In the genomic region with DNA sequence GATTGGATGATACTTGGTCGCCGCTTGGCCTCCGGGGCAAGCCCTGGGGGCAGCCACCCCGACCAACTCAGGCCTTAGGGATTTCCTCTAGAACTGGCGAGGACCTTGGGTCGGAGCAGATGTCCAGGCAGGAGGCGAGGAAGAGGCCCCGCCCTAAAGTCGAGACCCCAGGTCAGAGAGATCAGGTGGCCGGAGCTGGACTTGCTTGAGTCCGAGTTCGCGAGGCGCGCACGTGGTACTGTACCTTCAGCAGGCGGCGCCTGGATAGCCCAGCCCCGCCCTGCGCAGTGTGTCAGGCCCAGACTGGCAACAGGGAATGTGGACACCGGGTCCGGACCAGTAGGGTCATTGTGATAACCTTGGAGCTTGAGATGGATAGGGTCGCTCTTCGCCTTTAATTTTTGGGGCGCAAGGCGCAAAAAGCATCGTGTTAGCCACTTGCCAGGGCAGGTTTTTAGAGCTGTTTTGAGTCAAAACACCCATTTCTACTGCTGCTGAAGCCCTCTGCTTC, we compare ENCODE assay signal across 12 mouse cellular contexts. TPM values are rescaled to one million over a fixed set of nuclear protein-coding genes. Genes with fewer than 3 reads are reported as not detected.
DNase-seq lines count a peak whose midpoint lies in the region; ATAC-seq and TF ChIP-seq lines count a peak whose summit lies in the region.
"Had no signal": no experiment of that assay in that cellular context is flagged by ENCODE, and none has a peak within 500 bp of the region (broad histone marks: within the 10 kb centered on the region; RNA-seq: fewer than 3 reads in every experiment).

No protein-coding gene starts in this region.

- H3K27me3 ChIP-seq in forebrain, embryonic 12.5 days, result peaks cover 90% of the 10 kb centered on the region
- peaks cover 77% of the 10 kb centered on the region for H3K27me3 ChIP-seq in forebrain, embryonic 15.5 days
- H3K27me3 ChIP-seq in liver, postnatal 0 days (ENCODE audit: insufficient read depth, low read length), result peaks cover 86% of the 10 kb centered on the region
- H3K27me3 ChIP-seq in liver, embryonic 12.5 days (replicated peaks), result peaks cover 94% of the 10 kb centered on the region
- peaks cover 85% of the 10 kb centered on the region for H3K27me3 ChIP-seq in hindbrain, embryonic 12.5 days
- H3K27me3 ChIP-seq in neural tube, embryonic 12.5 days (replicated peaks), result peaks cover 89% of the 10 kb centered on the region

- ATAC-seq in forebrain, embryonic 12.5 days (ENCODE audit: low FRiP score), result no peak
- no peak for ATAC-seq in forebrain, embryonic 15.5 days (replicated peaks)
- ATAC-seq in liver, postnatal 0 days, result no peak
- no peak for ATAC-seq in liver, embryonic 12.5 days
- no peak for ATAC-seq in hindbrain, embryonic 12.5 days (ENCODE audit: low FRiP score)
- no peak for ATAC-seq in neural tube, embryonic 12.5 days (ENCODE audit: low FRiP score, low read depth)
- ATAC-seq in activated CD4-positive, CD25-positive, alpha-beta regulatory T cell, adult 4 months, result no peak

- no peak for DNase-seq in liver, postnatal 0 days
- DNase-seq in MN1 (ENCODE audit: low spot score), result no peak
- DNase-seq: kidney, adult 9 months; liver had no signal

- TF ChIP-seq EP300 in liver, postnatal 0 days (IDR thresholded peaks at IDR 0.05; ENCODE audit: low read depth), result no peak

- H3K9ac ChIP-seq in forebrain, embryonic 12.5 days, result no peak overlapping the region
- H3K9ac ChIP-seq in forebrain, embryonic 15.5 days (replicated peaks), result no peak overlapping the region
- H3K9ac ChIP-seq in liver, postnatal 0 days (replicated peaks), result no peak overlapping the region
- H3K9ac ChIP-seq in liver, embryonic 12.5 days, result no peak overlapping the region
- H3K9ac ChIP-seq in hindbrain, embryonic 12.5 days, result no peak overlapping the region; the same call in 1 of the 2 replicates
- H3K9ac ChIP-seq in neural tube, embryonic 12.5 days, result no peak overlapping the region
- H3K9ac ChIP-seq: stomach, embryonic 15.5 days had no signal

- under 1% methylated on average over 27 of the region's 27 CpGs for WGBS in forebrain, embryonic 12.5 days
- 2% methylated on average over 27 of the region's 27 CpGs for WGBS in forebrain, embryonic 15.5 days
- 4% methylated on average over 27 of the region's 27 CpGs for WGBS in liver, postnatal 0 days (ENCODE audit: insufficient replicate concordance)
- WGBS in liver, embryonic 12.5 days (ENCODE audit: insufficient replicate concordance), result 2% methylated on average over 27 of the region's 27 CpGs
- 1% methylated on average over 27 of the region's 27 CpGs for WGBS in hindbrain, embryonic 12.5 days
- 1% methylated on average over 27 of the region's 27 CpGs for WGBS in neural tube, embryonic 12.5 days

- H3K9me3 ChIP-seq in forebrain, embryonic 12.5 days, result no peaks in the 10 kb centered on the region
- H3K9me3 ChIP-seq in forebrain, embryonic 15.5 days, result no peaks in the 10 kb centered on the region
- H3K9me3 ChIP-seq in liver, postnatal 0 days (ENCODE audit: low read length), result no peaks in the 10 kb centered on the region
- no peaks in the 10 kb centered on the region for H3K9me3 ChIP-seq in liver, embryonic 12.5 days (replicated peaks)
- H3K9me3 ChIP-seq in hindbrain, embryonic 12.5 days (replicated peaks), result no peaks in the 10 kb centered on the region
- no peaks in the 10 kb centered on the region for H3K9me3 ChIP-seq in neural tube, embryonic 12.5 days
- H3K9me3 ChIP-seq: stomach, embryonic 15.5 days had no signal

- peak overlapping the region; percentile 10; the same call in 1 of the 2 replicates for H3K4me2 ChIP-seq in forebrain, embryonic 12.5 days
- no peak overlapping the region for H3K4me2 ChIP-seq in forebrain, embryonic 15.5 days (replicated peaks)
- peak overlapping the region; percentile 41 for H3K4me2 ChIP-seq in liver, postnatal 0 days (ENCODE audit: low read depth, low read length)
- H3K4me2 ChIP-seq in liver, embryonic 12.5 days, result no peak overlapping the region
- H3K4me2 ChIP-seq in hindbrain, embryonic 12.5 days (replicated peaks), result peak overlapping the region; percentile 39
- peak overlapping the region; percentile 20; the same call in 1 of the 2 replicates for H3K4me2 ChIP-seq in neural tube, embryonic 12.5 days (replicated peaks)
- H3K4me2 ChIP-seq: stomach, embryonic 15.5 days had no signal

- H3K4me1 ChIP-seq in forebrain, embryonic 12.5 days, result peaks cover 35% of the 10 kb centered on the region
- peaks cover 15% of the 10 kb centered on the region for H3K4me1 ChIP-seq in forebrain, embryonic 15.5 days
- 0 out of 2 replicates have a peak, but pooled peaks cover 4% of the 10 kb centered on the region for H3K4me1 ChIP-seq in liver, postnatal 0 days (ENCODE audit: insufficient read depth)
- peaks cover 7% of the 10 kb centered on the region; the same call in 1 of the 2 replicates for H3K4me1 ChIP-seq in liver, embryonic 12.5 days
- peaks cover 11% of the 10 kb centered on the region for H3K4me1 ChIP-seq in hindbrain, embryonic 12.5 days
- peaks cover 18% of the 10 kb centered on the region for H3K4me1 ChIP-seq in neural tube, embryonic 12.5 days

- no peaks in the 10 kb centered on the region for H3K36me3 ChIP-seq in forebrain, embryonic 12.5 days (replicated peaks)
- no peaks in the 10 kb centered on the region for H3K36me3 ChIP-seq in forebrain, embryonic 15.5 days
- H3K36me3 ChIP-seq in liver, postnatal 0 days (replicated peaks; ENCODE audit: insufficient read depth, low read length), result no peaks in the 10 kb centered on the region
- no peaks in the 10 kb centered on the region for H3K36me3 ChIP-seq in liver, embryonic 12.5 days
- H3K36me3 ChIP-seq in hindbrain, embryonic 12.5 days, result no peaks in the 10 kb centered on the region
- no peaks in the 10 kb centered on the region for H3K36me3 ChIP-seq in neural tube, embryonic 12.5 days
- H3K36me3 ChIP-seq: stomach, embryonic 15.5 days had no signal

- no peak for TF ChIP-seq CTCF in liver, postnatal 0 days (IDR thresholded peaks at IDR 0.05; ENCODE audit: low read depth)

- no peak overlapping the region for H3K27ac ChIP-seq in forebrain, embryonic 12.5 days
- H3K27ac ChIP-seq in forebrain, embryonic 15.5 days (replicated peaks), result no peak overlapping the region
- H3K27ac ChIP-seq in liver, postnatal 0 days (ENCODE audit: low read depth), result no peak overlapping the region
- H3K27ac ChIP-seq in liver, embryonic 12.5 days, result no peak overlapping the region
- no peak overlapping the region; the same call in 1 of the 2 replicates for H3K27ac ChIP-seq in hindbrain, embryonic 12.5 days
- H3K27ac ChIP-seq in neural tube, embryonic 12.5 days, result no peak overlapping the region
- H3K27ac ChIP-seq: macrophage; stomach, embryonic 15.5 days had no signal

- H3K4me3 ChIP-seq in forebrain, embryonic 12.5 days (replicated peaks), result peak overlapping the region; percentile 5; the same call in 1 of the 2 replicates
- H3K4me3 ChIP-seq in forebrain, embryonic 15.5 days, result no peak overlapping the region
- H3K4me3 ChIP-seq in liver, postnatal 0 days (ENCODE audit: low read depth, low read length), result 0 out of 2 replicates have a peak overlapping the region, but pooled peaks have one; percentile 23
- H3K4me3 ChIP-seq in liver, embryonic 12.5 days, result no peak overlapping the region
- peak overlapping the region; percentile 25 for H3K4me3 ChIP-seq in hindbrain, embryonic 12.5 days
- H3K4me3 ChIP-seq in neural tube, embryonic 12.5 days, result no peak overlapping the region
- H3K4me3 ChIP-seq: stomach, embryonic 15.5 days had no signal

RNA-seq across cellular contexts. Expression of a gene that starts 3.9 kb away (rescaled TPM):
- 0.21 and 0.60 TPM in 2 replicates for polyA plus RNA-seq in forebrain, embryonic 12.5 days (2016; fragmentation: Nextera tagmentation; extraction: Ambion mirVana)
- polyA plus RNA-seq in forebrain, embryonic 15.5 days (2015; fragmentation: Nextera tagmentation; extraction: Ambion mirVana), result 0.19 and 0.22 TPM in 2 replicates
- 0.75 and 0.99 TPM in 2 replicates for polyA plus RNA-seq in liver, postnatal 0 days (2015; fragmentation: Nextera tagmentation; extraction: Ambion mirVana)
- 0.06 TPM in 1 of 2 replicates, not detected in the other for polyA plus RNA-seq in liver, embryonic 12.5 days (2016; fragmentation: Nextera tagmentation; extraction: Ambion mirVana)
- polyA plus RNA-seq in hindbrain, embryonic 12.5 days (2016; fragmentation: Nextera tagmentation; extraction: Ambion mirVana), result 8.5 and 8.6 TPM in 2 replicates
- polyA plus RNA-seq in neural tube, embryonic 12.5 days (2016; fragmentation: Nextera tagmentation; extraction: Ambion mirVana), result 2.4 and 3.3 TPM in 2 replicates
- 1 to 10 TPM in 1 of 2 experiments, not detected in 1; 2.2 TPM for polyA plus RNA-seq in activated CD4-positive, CD25-positive, alpha-beta regulatory T cell, adult 4 months (2017; shearing (Covaris generic))

RNA-seq across cellular contexts. Expression of a gene that starts 41.5 kb away (rescaled TPM):
- 30.9 and 32.6 TPM in 2 replicates for polyA plus RNA-seq in forebrain, embryonic 12.5 days (2016; fragmentation: Nextera tagmentation; extraction: Ambion mirVana)
- polyA plus RNA-seq in forebrain, embryonic 15.5 days (2015; fragmentation: Nextera tagmentation; extraction: Ambion mirVana), result 39.8 and 41.0 TPM in 2 replicates
- 19.6 and 19.8 TPM in 2 replicates for polyA plus RNA-seq in liver, postnatal 0 days (2015; fragmentation: Nextera tagmentation; extraction: Ambion mirVana)
- 17.2 and 21.2 TPM in 2 replicates for polyA plus RNA-seq in liver, embryonic 12.5 days (2016; fragmentation: Nextera tagmentation; extraction: Ambion mirVana)
- 34.4 and 34.6 TPM in 2 replicates for polyA plus RNA-seq in hindbrain, embryonic 12.5 days (2016; fragmentation: Nextera tagmentation; extraction: Ambion mirVana)
- polyA plus RNA-seq in neural tube, embryonic 12.5 days (2016; fragmentation: Nextera tagmentation; extraction: Ambion mirVana), result 28.2 and 34.9 TPM in 2 replicates
- polyA plus RNA-seq in activated CD4-positive, CD25-positive, alpha-beta regulatory T cell, adult 4 months (2017; shearing (Covaris generic)), result 100 to 1,000 TPM in 1 of 2 experiments, 10 to 100 TPM in 1; 96.7 to 132 TPM

Comparison
In these comparisons a context has a peak if more than half of its experiments do, and no peak if none do; other contexts are left out.
1. H3K4me2 ChIP-seq: peak in forebrain, embryonic 12.5 days (single experiment), liver, postnatal 0 days (single experiment), hindbrain, embryonic 12.5 days (single experiment) and neural tube, embryonic 12.5 days (single experiment); none in forebrain, embryonic 15.5 days (single experiment) and liver, embryonic 12.5 days (single experiment).
2. H3K4me3 ChIP-seq: peak in forebrain, embryonic 12.5 days (single experiment), liver, postnatal 0 days (single experiment) and hindbrain, embryonic 12.5 days (single experiment); none in forebrain, embryonic 15.5 days (single experiment), liver, embryonic 12.5 days (single experiment) and neural tube, embryonic 12.5 days (single experiment).